Mouse (Mus musculus) forebrain, embryonic 11.5 days (tissue): ENCODE measurements around the gene Terb2. TPM values are rescaled to one million over a fixed set of nuclear protein-coding genes. Genes with fewer than 3 reads are reported as not detected.

Source experiments
- ATAC-seq: fragments of 200-750 bp; cut with Nextera tagmentation; replicated peaks from 2 replicates; pipeline ENCODE4 v1.8.0; 2017; ENCODE audit warnings: moderate TSS enrichment; ENCODE audit not compliant: low FRiP score
- DNase-seq: peaks from one replicate; pipeline ENCODE4 v3.0.0-alpha.2; 2017; ENCODE audit warnings: low spot score
- H3K27ac ChIP-seq: fragments of 300-500 bp; sonication (generic); 2 replicates; pipeline ENCODE4 v1.5.1; 2014; ENCODE audit warnings: low read depth, low read length
- H3K27me3 ChIP-seq: fragments of 300-500 bp; sonication (generic); 2 replicates; pipeline ENCODE4 v1.6.1; 2014; ENCODE audit warnings: mild to moderate bottlenecking, low read length, mixed read lengths; ENCODE audit not compliant: control insufficient read depth, insufficient read depth
- H3K36me3 ChIP-seq: fragments of 300-500 bp; sonication (generic); 2 replicates; pipeline ENCODE4 v1.6.1; 2014; ENCODE audit warnings: mild to moderate bottlenecking, low read length, moderate library complexity, mixed read lengths; ENCODE audit not compliant: control insufficient read depth, insufficient read depth
- H3K4me1 ChIP-seq: fragments of 300-500 bp; sonication (generic); replicated peaks from 2 replicates; pipeline ENCODE4 v1.6.1; 2014; ENCODE audit warnings: low read length, mixed read lengths; ENCODE audit not compliant: control insufficient read depth, insufficient read depth
- H3K4me2 ChIP-seq: fragments of 300-500 bp; sonication (generic); 2 replicates; pipeline ENCODE4 v1.6.1; 2014; ENCODE audit warnings: low read depth, mild to moderate bottlenecking, low read length, moderate library complexity, mixed read lengths; ENCODE audit not compliant: severe bottlenecking
- H3K4me3 ChIP-seq: fragments of 300-500 bp; sonication (generic); 2 replicates; pipeline ENCODE4 v1.5.1; 2014; ENCODE audit warnings: low read depth, low read length
- H3K9ac ChIP-seq: fragments of 300-500 bp; sonication (generic); 2 replicates; pipeline ENCODE4 v1.6.1; 2014; ENCODE audit warnings: low read length
- H3K9me3 ChIP-seq: fragments of 300-500 bp; sonication (generic); 2 replicates; pipeline ENCODE4 v1.6.1; 2016; ENCODE audit warnings: low read length, mixed read lengths; ENCODE audit not compliant: control insufficient read depth
- WGBS: fragments of 180-500 bp; shearing (Covaris S2); extraction: QIAGEN DNeasy Blood & Tissue Kit; methylation state at CpG from one replicate; pipeline ENCODE4 v1.1.7; 2014; 5-methylcytosine and 5-hydroxymethylcytosine counted together
- polyA plus RNA-seq: library from polyadenylated mRNA; unstranded; fragments of >200 nt; fragmentation: Nextera tagmentation; extraction: Ambion mirVana; gene quantifications from 2 replicates; pipeline ENCODE4 v1.2.1, GENCODE M21; 2014

Gene Terb2
- polyA plus RNA-seq, 1 experiment from 2014 or later, result not detected

- 73% methylated on average over 9 of the region's 9 CpGs for WGBS
- no peak overlapping the region for H3K9ac ChIP-seq
- no peaks in the 10 kb centered on the region for H3K9me3 ChIP-seq
- no peak overlapping the region for H3K27ac ChIP-seq
- DNase-seq, result no peak
- H3K4me2 ChIP-seq, result no peak overlapping the region
- no peaks in the 10 kb centered on the region; the same call in 1 of the 2 replicates for H3K4me1 ChIP-seq
- H3K4me3 ChIP-seq, result no peak overlapping the region
- H3K36me3 ChIP-seq, result no peaks in the 10 kb centered on the region
- no peaks in the 10 kb centered on the region for H3K27me3 ChIP-seq
- no peak for ATAC-seq
Measured at GRCm38 (mm10) chr2:122231616-122232015, 45.5 kb downstream of the Terb2 start.

DNA sequence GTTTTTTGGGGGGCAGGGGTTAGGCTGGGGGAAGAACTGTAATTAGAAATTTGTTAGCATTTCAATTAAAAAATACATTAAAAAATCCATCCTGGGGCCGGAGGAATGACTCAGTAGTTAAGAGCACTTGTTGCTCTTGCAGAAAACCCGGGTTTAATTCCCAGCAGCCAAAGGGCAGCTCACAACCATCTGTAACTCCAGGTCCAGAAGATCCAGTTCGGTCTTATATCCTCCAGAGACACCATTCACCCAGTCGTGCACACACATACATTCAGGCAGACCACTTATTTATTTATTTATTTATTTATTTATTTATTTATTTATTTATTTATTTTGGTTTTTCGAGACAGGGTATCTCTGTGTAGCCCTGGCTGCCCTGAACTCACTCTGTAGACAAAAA lies 47.3 kb downstream of the Terb2 start:
- DNase-seq, result no peak
- no peak overlapping the region for H3K27ac ChIP-seq
- no peaks in the 10 kb centered on the region for H3K9me3 ChIP-seq
- no peaks in the 10 kb centered on the region for H3K36me3 ChIP-seq
- no peak overlapping the region for H3K4me3 ChIP-seq
- ATAC-seq, result no peak
- no peaks in the 10 kb centered on the region for H3K27me3 ChIP-seq
- H3K9ac ChIP-seq, result no peak overlapping the region
- H3K4me1 ChIP-seq, result no peaks in the 10 kb centered on the region; the same call in 1 of the 2 replicates
- no peak overlapping the region for H3K4me2 ChIP-seq
- WGBS, result 60% methylated on average over 5 of the region's 5 CpGs

DNA sequence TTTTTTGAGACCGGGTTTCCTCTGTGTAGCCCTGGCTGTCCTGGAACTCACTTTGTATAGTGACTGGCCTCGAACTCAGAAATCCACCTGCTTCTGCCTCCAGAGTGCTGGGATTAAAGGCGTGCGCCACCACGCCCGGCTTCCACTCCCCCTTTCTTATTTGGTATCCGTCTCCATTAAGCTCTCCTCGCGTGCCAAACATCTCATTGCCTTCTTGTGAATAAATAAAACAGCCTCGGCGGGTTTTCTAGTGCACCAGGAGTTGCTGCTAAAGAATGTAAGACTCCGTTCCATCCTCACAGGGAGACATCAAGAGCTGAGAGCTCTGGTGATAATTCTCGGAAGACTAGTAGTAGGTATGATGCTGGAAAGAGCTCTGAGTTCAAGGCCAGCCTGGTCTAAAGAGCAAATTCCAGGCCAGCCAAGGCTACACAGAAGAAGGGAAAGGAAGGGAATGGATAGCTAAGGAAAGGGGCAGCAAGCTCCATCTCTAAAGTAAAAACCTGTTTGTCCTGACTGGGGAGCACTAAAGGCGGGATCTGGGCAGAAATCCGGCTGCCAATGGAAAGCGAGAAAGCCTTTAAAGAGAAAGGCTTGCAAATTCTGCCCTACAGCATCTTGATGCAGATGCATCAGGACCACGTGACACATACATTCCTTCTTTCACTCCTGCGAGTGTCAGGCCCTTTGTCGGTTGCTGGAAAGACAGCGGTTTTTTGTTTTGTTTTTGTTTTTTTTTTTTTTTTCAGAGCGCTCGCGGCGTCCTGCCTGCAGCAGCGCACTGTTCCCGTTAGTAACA lies 47.9 kb downstream of the Terb2 start:
- DNase-seq (peak; percentile 61), ATAC-seq (peak; percentile 32)
- Histone ChIP-seq H3K4me2 (peak overlapping the region; percentile 60), H3K9ac (peak overlapping the region; percentile 51), H3K4me3 (peak overlapping the region; percentile 51), H3K27ac (peak overlapping the region; percentile 58; the same call in 1 of the 2 replicates), H3K27me3 (no peaks in the 10 kb centered on the region), H3K4me1 (no peaks in the 10 kb centered on the region; the same call in 1 of the 2 replicates), H3K9me3 (no peaks in the 10 kb centered on the region), H3K36me3 (no peaks in the 10 kb centered on the region)
- WGBS, result 7% methylated on average over 26 of the region's 26 CpGs

GRCm38 (mm10) chr2:122234611-122235288 lies 48.7 kb downstream of the Terb2 start, which contains the start of gene Sord:
Sord (plus strand) TSS chr2:122234749.
- H3K9me3 ChIP-seq, result no peaks in the 10 kb centered on the region
- under 1% methylated on average over 35 of the region's 35 CpGs for WGBS
- peak; percentile 97 for DNase-seq
- no peaks in the 10 kb centered on the region for H3K36me3 ChIP-seq
- no peaks in the 10 kb centered on the region; the same call in 1 of the 2 replicates for H3K4me1 ChIP-seq
- H3K27ac ChIP-seq, result peak within 1 kb of the TSS; percentile 58; the same call in 1 of the 2 replicates
- H3K4me2 ChIP-seq, result peak within 1 kb of the TSS; percentile 60
- ATAC-seq, result peak; percentile 96
- H3K9ac ChIP-seq, result peak within 1 kb of the TSS; percentile 51
- peak within 1 kb of the TSS; percentile 51 for H3K4me3 ChIP-seq
- no peaks in the 10 kb centered on the region for H3K27me3 ChIP-seq

GRCm38 (mm10) chr2:122235425-122235824 lies 49.4 kb downstream of the Terb2 start:
- no peaks in the 10 kb centered on the region for H3K27me3 ChIP-seq
- peak overlapping the region; percentile 51 for H3K4me3 ChIP-seq
- no peak for DNase-seq
- 91% methylated on average over 2 of the region's 2 CpGs for WGBS
- H3K4me1 ChIP-seq, result no peaks in the 10 kb centered on the region; the same call in 1 of the 2 replicates
- H3K36me3 ChIP-seq, result no peaks in the 10 kb centered on the region
- ATAC-seq, result no peak
- no peak overlapping the region for H3K9ac ChIP-seq
- H3K27ac ChIP-seq, result no peak overlapping the region
- H3K9me3 ChIP-seq, result no peaks in the 10 kb centered on the region
- peak overlapping the region; percentile 60 for H3K4me2 ChIP-seq

- H3K36me3 ChIP-seq, result no peaks in the 10 kb centered on the region
- ATAC-seq (no peak), DNase-seq (no peak)
- no peak overlapping the region for H3K9ac ChIP-seq
- H3K4me3 ChIP-seq, result no peak overlapping the region
- H3K4me2 ChIP-seq, result no peak overlapping the region
- no peaks in the 10 kb centered on the region for H3K9me3 ChIP-seq
- no peak overlapping the region for H3K27ac ChIP-seq
- H3K4me1 ChIP-seq, result no peaks in the 10 kb centered on the region; the same call in 1 of the 2 replicates
- no peaks in the 10 kb centered on the region for H3K27me3 ChIP-seq
Measured at GRCm38 (mm10) chr2:122236321-122236720, 50.2 kb downstream of the Terb2 start.

GRCm38 (mm10) chr2:122237891-122238470 lies 51.9 kb downstream of the Terb2 start:
- Histone ChIP-seq H3K4me1 (no peaks in the 10 kb centered on the region; the same call in 1 of the 2 replicates), H3K9me3 (no peaks in the 10 kb centered on the region), H3K4me3 (no peak overlapping the region), H3K9ac (no peak overlapping the region), H3K36me3 (no peaks in the 10 kb centered on the region), H3K4me2 (no peak overlapping the region), H3K27me3 (no peaks in the 10 kb centered on the region), H3K27ac (no peak overlapping the region)
- 87% methylated on average over 2 of the region's 2 CpGs for WGBS
- ATAC-seq (no peak), DNase-seq (no peak)

DNA sequence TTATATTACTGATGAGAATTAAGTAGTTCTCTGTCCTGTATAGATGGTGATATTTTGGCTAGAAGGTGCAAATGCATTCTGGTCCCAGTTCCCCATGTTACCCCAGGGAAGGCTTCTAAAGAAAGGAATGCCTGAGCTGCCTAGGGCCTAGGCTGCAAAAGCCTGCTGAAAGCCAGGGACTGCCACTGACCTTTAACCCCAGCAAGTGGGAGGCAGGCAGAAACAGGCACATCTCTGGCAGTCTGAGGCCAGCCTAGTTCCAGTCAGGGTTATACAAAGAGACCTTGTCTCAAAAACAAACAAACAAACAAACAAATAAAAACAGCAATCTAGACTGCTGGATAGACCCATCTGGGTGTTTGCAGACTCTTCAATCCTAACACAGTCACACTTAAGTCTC lies 54.7 kb downstream of the Terb2 start:
- Histone ChIP-seq H3K27me3 (no peaks in the 10 kb centered on the region), H3K4me3 (no peak overlapping the region), H3K36me3 (no peaks in the 10 kb centered on the region), H3K9ac (no peak overlapping the region), H3K27ac (no peak overlapping the region), H3K4me1 (no peaks in the 10 kb centered on the region), H3K4me2 (no peak overlapping the region), H3K9me3 (no peaks in the 10 kb centered on the region)
- DNase-seq (no peak), ATAC-seq (no peak)
